Mouse (Mus musculus) intestine, embryonic 14.5 days (tissue): ENCODE measurements around the gene Havcr1. TPM values are rescaled to one million over a fixed set of nuclear protein-coding genes. Genes with fewer than 3 reads are reported as not detected.
"Not testable (repeated sequence)": the region's sequence is repeated elsewhere in the genome, so short reads cannot be mapped to it uniquely, and the experiment has no call there.

Experiments used
- ATAC-seq: fragments of 200-750 bp; cut with Nextera tagmentation; replicated peaks from 2 replicates; pipeline ENCODE4 v1.8.0; 2017; ENCODE audit warnings: low read depth, moderate number of reproducible peaks, moderate TSS enrichment, moderate library complexity; ENCODE audit not compliant: low FRiP score, low TSS enrichment
- DNase-seq: peaks from one replicate; pipeline ENCODE4 v3.0.0-alpha.2; 2018; ENCODE audit warnings: low spot score
- H3K27ac ChIP-seq: fragments of 300-500 bp; sonication (generic); 2 replicates; pipeline ENCODE4 v1.5.1; 2014; ENCODE audit warnings: low read depth, mild to moderate bottlenecking, control low read depth
- H3K27me3 ChIP-seq: fragments of 300-500 bp; sonication (generic); replicated peaks from 2 replicates; pipeline ENCODE4 v1.6.1; 2014; ENCODE audit warnings: low read length, control low read depth; ENCODE audit not compliant: control insufficient read depth, insufficient read depth
- H3K36me3 ChIP-seq: fragments of 300-500 bp; sonication (generic); 2 replicates; pipeline ENCODE4 v1.6.1; 2014; ENCODE audit warnings: low read length, control low read depth; ENCODE audit not compliant: control insufficient read depth, insufficient read depth
- H3K4me1 ChIP-seq: fragments of 300-500 bp; sonication (generic); replicated peaks from 2 replicates; pipeline ENCODE4 v1.6.1; 2014; ENCODE audit warnings: low read length, control low read depth, mixed read lengths; ENCODE audit not compliant: control insufficient read depth, insufficient read depth
- H3K4me2 ChIP-seq: fragments of 300-500 bp; sonication (generic); 2 replicates; pipeline ENCODE4 v1.6.1; 2014; ENCODE audit warnings: low read length
- H3K4me3 ChIP-seq: fragments of 300-500 bp; sonication (generic); 2 replicates; pipeline ENCODE4 v1.5.1; 2014; ENCODE audit warnings: low read depth, low read length, control low read depth, mixed read lengths
- H3K9ac ChIP-seq: fragments of 300-500 bp; sonication (generic); 2 replicates; pipeline ENCODE4 v1.6.1; 2014; ENCODE audit warnings: mild to moderate bottlenecking, low read length
- H3K9me3 ChIP-seq: fragments of 300-500 bp; sonication (generic); 2 replicates; pipeline ENCODE4 v1.6.1; 2016; ENCODE audit warnings: low read length, control low read depth; ENCODE audit not compliant: control insufficient read depth
- WGBS: fragments of 180-500 bp; shearing (Covaris S2); extraction: QIAGEN DNeasy Blood & Tissue Kit; methylation state at CpG from one replicate; pipeline ENCODE4 v1.1.7; 2014; 5-methylcytosine and 5-hydroxymethylcytosine counted together
- polyA plus RNA-seq: library from polyadenylated mRNA; unstranded; fragments of >200 nt; fragmentation: Nextera tagmentation; extraction: Ambion mirVana; gene quantifications from 2 replicates; pipeline ENCODE4 v1.2.1, GENCODE M21; 2014

Havcr1 gene
- not detected in 2 replicates for polyA plus RNA-seq

- H3K9me3 ChIP-seq, H3K4me3 ChIP-seq, H3K27ac ChIP-seq, H3K4me1 ChIP-seq, H3K36me3 ChIP-seq, H3K27me3 ChIP-seq, DNase-seq, H3K4me2 ChIP-seq, H3K9ac ChIP-seq: not testable (repeated sequence)
- WGBS: 87% methylated on average over 1 of the region's 1 CpGs
- 0 out of 2 replicates have a peak, but pooled peaks have one; percentile 36 for ATAC-seq
Measured at GRCm38 (mm10) chr11:46735076-46735475, at the start of gene Havcr1. TSS of gene Havcr1 (plus strand) at chr11:46735080.

- no peak overlapping the region for H3K27ac ChIP-seq
- H3K9ac ChIP-seq: no peak overlapping the region
- H3K4me1 ChIP-seq: no peaks in the 10 kb centered on the region
- H3K36me3 ChIP-seq: no peaks in the 10 kb centered on the region
- no peaks in the 10 kb centered on the region for H3K27me3 ChIP-seq
- H3K4me2 ChIP-seq: no peak overlapping the region
- 82% methylated on average over 2 of the region's 2 CpGs for WGBS
- ATAC-seq (no peak), DNase-seq (no peak)
- no peak overlapping the region for H3K4me3 ChIP-seq
- no peaks in the 10 kb centered on the region for H3K9me3 ChIP-seq
Measured at GRCm38 (mm10) chr11:46690136-46690535, 44.7 kb upstream of the Havcr1 start.

- not testable (repeated sequence) for H3K4me3 ChIP-seq, DNase-seq, H3K4me1 ChIP-seq, ATAC-seq, H3K36me3 ChIP-seq, H3K4me2 ChIP-seq, H3K9me3 ChIP-seq, H3K9ac ChIP-seq, H3K27me3 ChIP-seq, H3K27ac ChIP-seq
- WGBS: 84% methylated on average over 2 of the region's 2 CpGs
Measured at GRCm38 (mm10) chr11:46695849-46696248, 39.0 kb upstream of the Havcr1 start.

- Histone ChIP-seq H3K36me3 (no peaks in the 10 kb centered on the region), H3K9ac (no peak overlapping the region), H3K4me1 (no peaks in the 10 kb centered on the region), H3K27me3 (no peaks in the 10 kb centered on the region), H3K4me3 (no peak overlapping the region), H3K9me3 (no peaks in the 10 kb centered on the region), H3K4me2 (no peak overlapping the region), H3K27ac (no peak overlapping the region)
- 80% methylated on average over 5 of the region's 5 CpGs for WGBS
- ATAC-seq (no peak), DNase-seq (peak; percentile 9)
Measured at GRCm38 (mm10) chr11:46697433-46698277, 37.2 kb upstream of the Havcr1 start.

- no peak overlapping the region for H3K9ac ChIP-seq
- H3K27me3 ChIP-seq: no peaks in the 10 kb centered on the region
- WGBS: 84% methylated on average over 6 of the region's 6 CpGs
- no peaks in the 10 kb centered on the region for H3K36me3 ChIP-seq
- DNase-seq (peak; percentile 12), ATAC-seq (no peak)
- no peak overlapping the region for H3K4me2 ChIP-seq
- H3K4me3 ChIP-seq: no peak overlapping the region
- H3K9me3 ChIP-seq: no peaks in the 10 kb centered on the region
- H3K27ac ChIP-seq: no peak overlapping the region
- no peaks in the 10 kb centered on the region for H3K4me1 ChIP-seq
Measured at GRCm38 (mm10) chr11:46698278-46698655, 36.6 kb upstream of the Havcr1 start.

- Histone ChIP-seq H3K9ac (no peak overlapping the region), H3K27me3 (no peaks in the 10 kb centered on the region), H3K4me1 (no peaks in the 10 kb centered on the region), H3K27ac (no peak overlapping the region), H3K4me2 (no peak overlapping the region), H3K4me3 (no peak overlapping the region), H3K36me3 (no peaks in the 10 kb centered on the region), H3K9me3 (no peaks in the 10 kb centered on the region)
- DNase-seq: peak; percentile 32
- no peak for ATAC-seq
- 78% methylated on average over 5 of the region's 5 CpGs for WGBS
Measured at GRCm38 (mm10) chr11:46698830-46699229, 36.0 kb upstream of the Havcr1 start.

- DNase-seq (no peak), ATAC-seq (no peak)
- no peak within 1 kb of the TSS for H3K27ac ChIP-seq
- H3K36me3 ChIP-seq: no peaks in the 10 kb centered on the region
- no peaks in the 10 kb centered on the region for H3K9me3 ChIP-seq
- H3K4me2 ChIP-seq: no peak within 1 kb of the TSS
- no peaks in the 10 kb centered on the region for H3K27me3 ChIP-seq
- 76% methylated on average over 6 of the region's 6 CpGs for WGBS
- H3K4me1 ChIP-seq: no peaks in the 10 kb centered on the region
- H3K4me3 ChIP-seq: no peak within 1 kb of the TSS
- H3K9ac ChIP-seq: no peak within 1 kb of the TSS
Measured at GRCm38 (mm10) chr11:46706664-46707356, 28.1 kb upstream of the Havcr1 start, which contains the start of gene Timd2. TSS of gene Timd2 (minus strand) at chr11:46707061.

GRCm38 (mm10) chr11:46731541-46732070, 3.3 kb upstream of the Havcr1 start:
- ATAC-seq: no peak
- H3K36me3 ChIP-seq: no peaks in the 10 kb centered on the region

More at GRCm38 (mm10) chr11:46731541-46732070, 3.3 kb upstream of the Havcr1 start:
- Histone ChIP-seq H3K4me2 (no peak overlapping the region), H3K9me3 (no peaks in the 10 kb centered on the region), H3K27me3 (no peaks in the 10 kb centered on the region), H3K4me3 (no peak overlapping the region), H3K4me1 (no peaks in the 10 kb centered on the region), H3K9ac (no peak overlapping the region), H3K27ac (no peak overlapping the region)
- no peak for DNase-seq
- 83% methylated on average over 11 of the region's 11 CpGs for WGBS
